Mouse (Mus musculus) hindbrain, embryonic 12.5 days (tissue): ENCODE measurements at regions not wholly inside any gene's neighbourhood (a gene's known extent, or its start where the extent isn't known, plus 50 kb on each side); places are given as distances from the start of the nearest gene placed in this dataset.

ENCODE experiments used
- ATAC-seq: fragments of 200-750 bp; cut with Nextera tagmentation; 2 replicates; pipeline ENCODE4 v1.8.0; 2017; ENCODE audit warnings: moderate TSS enrichment; ENCODE audit not compliant: low FRiP score
- H3K27ac ChIP-seq: fragments of 300-500 bp; sonication (generic); 2 replicates; pipeline ENCODE4 v1.5.1; 2016; ENCODE audit warnings: mild to moderate bottlenecking
- H3K27me3 ChIP-seq: fragments of 300-500 bp; sonication (generic); 2 replicates; pipeline ENCODE4 v1.6.1; 2016; ENCODE audit warnings: mild to moderate bottlenecking
- H3K36me3 ChIP-seq: fragments of 300-500 bp; sonication (generic); 2 replicates; pipeline ENCODE4 v1.6.1; 2016; ENCODE audit warnings: mild to moderate bottlenecking
- H3K4me1 ChIP-seq: fragments of 300-500 bp; sonication (generic); 2 replicates; pipeline ENCODE4 v1.6.1; 2016
- H3K4me2 ChIP-seq: fragments of 300-500 bp; sonication (generic); replicated peaks from 2 replicates; pipeline ENCODE4 v1.6.1; 2016; ENCODE audit warnings: mild to moderate bottlenecking
- H3K4me3 ChIP-seq: fragments of 300-500 bp; sonication (generic); 2 replicates; pipeline ENCODE4 v1.5.1; 2016; ENCODE audit warnings: mild to moderate bottlenecking
- H3K9ac ChIP-seq: fragments of 300-500 bp; sonication (generic); 2 replicates; pipeline ENCODE4 v1.6.1; 2016; ENCODE audit warnings: mild to moderate bottlenecking, moderate library complexity
- H3K9me3 ChIP-seq: fragments of 300-500 bp; sonication (generic); replicated peaks from 2 replicates; pipeline ENCODE4 v1.6.1; 2016; ENCODE audit warnings: mild to moderate bottlenecking
- WGBS: fragments of 180-500 bp; shearing (Covaris S2); methylation state at CpG from one replicate; pipeline ENCODE4 v1.1.7; 2016; 5-methylcytosine and 5-hydroxymethylcytosine counted together

GRCm38 (mm10) chr15:68811041-68811440, 2310.3 kb upstream of the Lrrc6 start:
- Histone ChIP-seq H3K9me3 (no peaks in the 10 kb centered on the region), H3K9ac (no peak overlapping the region), H3K36me3 (no peaks in the 10 kb centered on the region), H3K4me1 (no peaks in the 10 kb centered on the region), H3K4me2 (no peak overlapping the region), H3K4me3 (no peak overlapping the region), H3K27ac (no peak overlapping the region), H3K27me3 (no peaks in the 10 kb centered on the region)
- WGBS: 76% methylated on average over 4 of the region's 4 CpGs
- no peak for ATAC-seq

DNA sequence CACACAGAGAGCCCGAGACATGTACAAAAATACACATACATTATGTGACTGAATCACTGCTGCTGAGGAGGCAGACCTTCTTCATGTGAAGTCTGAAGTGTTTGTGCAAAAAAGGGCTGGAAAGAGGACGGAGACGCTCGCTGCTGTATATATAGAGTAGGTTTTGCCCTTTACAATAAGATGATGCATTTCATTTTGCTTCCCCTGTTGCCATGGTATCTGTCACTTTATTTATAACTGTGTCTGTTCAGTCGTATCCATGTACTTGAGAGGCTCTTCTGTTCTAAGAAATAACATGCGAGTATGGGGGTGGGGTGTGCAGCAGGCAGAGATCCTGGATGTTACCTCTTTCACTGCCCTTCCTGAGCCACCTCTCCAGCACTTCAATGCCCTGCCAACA, 2309.9 kb upstream of the Lrrc6 start:
- H3K27me3 ChIP-seq: no peaks in the 10 kb centered on the region
- no peak overlapping the region for H3K9ac ChIP-seq
- no peak overlapping the region for H3K27ac ChIP-seq
- 80% methylated on average over 6 of the region's 6 CpGs for WGBS
- H3K36me3 ChIP-seq: no peaks in the 10 kb centered on the region
- no peaks in the 10 kb centered on the region for H3K9me3 ChIP-seq
- H3K4me3 ChIP-seq: no peak overlapping the region
- ATAC-seq: no peak
- no peak overlapping the region for H3K4me2 ChIP-seq
- no peaks in the 10 kb centered on the region for H3K4me1 ChIP-seq

- ATAC-seq: no peak
- no peaks in the 10 kb centered on the region for H3K27me3 ChIP-seq
- H3K36me3 ChIP-seq: no peaks in the 10 kb centered on the region
- no peaks in the 10 kb centered on the region for H3K4me1 ChIP-seq
- 97% methylated on average over 1 of the region's 1 CpGs for WGBS
- H3K4me3 ChIP-seq: no peak overlapping the region
- no peak overlapping the region for H3K27ac ChIP-seq
- no peak overlapping the region for H3K4me2 ChIP-seq
- H3K9me3 ChIP-seq: no peaks in the 10 kb centered on the region
- H3K9ac ChIP-seq: no peak overlapping the region
These were observed 2307.5 kb upstream of the Lrrc6 start for GRCm38 (mm10) chr15:68808175-68808574.

GRCm38 (mm10) chr15:68804254-68804653, 2303.5 kb upstream of the Lrrc6 start:
- H3K4me3 ChIP-seq: no peak overlapping the region
- H3K36me3 ChIP-seq: no peaks in the 10 kb centered on the region
- no peaks in the 10 kb centered on the region for H3K4me1 ChIP-seq
- no peaks in the 10 kb centered on the region for H3K9me3 ChIP-seq
- ATAC-seq: no peak
- 94% methylated on average over 1 of the region's 1 CpGs for WGBS
- no peaks in the 10 kb centered on the region for H3K27me3 ChIP-seq
- no peak overlapping the region for H3K9ac ChIP-seq
- H3K4me2 ChIP-seq: no peak overlapping the region
- H3K27ac ChIP-seq: no peak overlapping the region

- H3K27ac ChIP-seq: no peak overlapping the region
- ATAC-seq: no peak
- H3K9me3 ChIP-seq: no peaks in the 10 kb centered on the region
- H3K4me2 ChIP-seq: no peak overlapping the region
- no peaks in the 10 kb centered on the region for H3K27me3 ChIP-seq
- H3K36me3 ChIP-seq: no peaks in the 10 kb centered on the region
- no peak overlapping the region for H3K4me3 ChIP-seq
- no peak overlapping the region for H3K9ac ChIP-seq
- no peaks in the 10 kb centered on the region for H3K4me1 ChIP-seq
- WGBS: 77% methylated on average over 4 of the region's 4 CpGs
These were observed 2301.1 kb upstream of the Lrrc6 start for GRCm38 (mm10) chr15:68801763-68802162.

- no peaks in the 10 kb centered on the region for H3K9me3 ChIP-seq
- no peaks in the 10 kb centered on the region for H3K27me3 ChIP-seq
- no peak overlapping the region for H3K9ac ChIP-seq
- no peaks in the 10 kb centered on the region for H3K4me1 ChIP-seq
- no peak overlapping the region for H3K4me3 ChIP-seq
- no peak overlapping the region for H3K27ac ChIP-seq
- no peak for ATAC-seq
- no peak overlapping the region for H3K4me2 ChIP-seq
- 85% methylated on average over 2 of the region's 2 CpGs for WGBS
- no peaks in the 10 kb centered on the region for H3K36me3 ChIP-seq
These were observed 2296.7 kb upstream of the Lrrc6 start for GRCm38 (mm10) chr15:68797406-68797805.

GRCm38 (mm10) chr15:68795239-68795960, 2294.7 kb upstream of the Lrrc6 start:
- Histone ChIP-seq H3K9ac (no peak overlapping the region), H3K27ac (no peak overlapping the region), H3K36me3 (no peaks in the 10 kb centered on the region), H3K4me1 (no peaks in the 10 kb centered on the region), H3K9me3 (no peaks in the 10 kb centered on the region), H3K4me2 (no peak overlapping the region), H3K4me3 (no peak overlapping the region), H3K27me3 (no peaks in the 10 kb centered on the region)
- no peak for ATAC-seq
- 60% methylated on average over 4 of the region's 4 CpGs for WGBS

GRCm38 (mm10) chr15:68759948-68760347, 2259.2 kb upstream of the Lrrc6 start:
- 74% methylated on average over 1 of the region's 1 CpGs for WGBS
- Histone ChIP-seq H3K4me3 (no peak overlapping the region), H3K27me3 (no peaks in the 10 kb centered on the region), H3K4me2 (no peak overlapping the region), H3K4me1 (no peaks in the 10 kb centered on the region), H3K36me3 (no peaks in the 10 kb centered on the region), H3K9ac (no peak overlapping the region), H3K27ac (no peak overlapping the region), H3K9me3 (no peaks in the 10 kb centered on the region)
- ATAC-seq: no peak; the same call in 1 of the 2 replicates

GRCm38 (mm10) chr15:68755255-68755654, 2254.5 kb upstream of the Lrrc6 start:
- no peak overlapping the region for H3K27ac ChIP-seq
- H3K27me3 ChIP-seq: no peaks in the 10 kb centered on the region
- H3K4me1 ChIP-seq: no peaks in the 10 kb centered on the region
- H3K4me3 ChIP-seq: no peak overlapping the region
- no peak for ATAC-seq
- H3K9ac ChIP-seq: no peak overlapping the region
- 84% methylated on average over 1 of the region's 1 CpGs for WGBS
- no peak overlapping the region for H3K4me2 ChIP-seq
- H3K36me3 ChIP-seq: no peaks in the 10 kb centered on the region
- no peaks in the 10 kb centered on the region for H3K9me3 ChIP-seq

GRCm38 (mm10) chr15:68754834-68755233, 2254.1 kb upstream of the Lrrc6 start:
- Histone ChIP-seq H3K9me3 (no peaks in the 10 kb centered on the region), H3K9ac (no peak overlapping the region), H3K4me2 (no peak overlapping the region), H3K27me3 (no peaks in the 10 kb centered on the region), H3K36me3 (no peaks in the 10 kb centered on the region), H3K4me1 (no peaks in the 10 kb centered on the region), H3K4me3 (no peak overlapping the region), H3K27ac (no peak overlapping the region)
- ATAC-seq: no peak
- 86% methylated on average over 4 of the region's 4 CpGs for WGBS

- ATAC-seq: no peak
- no peak overlapping the region for H3K9ac ChIP-seq
- H3K4me2 ChIP-seq: no peak overlapping the region
- 81% methylated on average over 7 of the region's 7 CpGs for WGBS
- H3K4me1 ChIP-seq: no peaks in the 10 kb centered on the region
- H3K27ac ChIP-seq: no peak overlapping the region
- no peaks in the 10 kb centered on the region for H3K36me3 ChIP-seq
- no peaks in the 10 kb centered on the region for H3K27me3 ChIP-seq
- H3K4me3 ChIP-seq: no peak overlapping the region
- no peaks in the 10 kb centered on the region for H3K9me3 ChIP-seq
These were observed 2238.6 kb upstream of the Lrrc6 start for GRCm38 (mm10) chr15:68739344-68739743.

GRCm38 (mm10) chr15:68721250-68721649, 2220.5 kb upstream of the Lrrc6 start:
- no peak for ATAC-seq
- no peaks in the 10 kb centered on the region for H3K36me3 ChIP-seq
- no peak overlapping the region for H3K4me2 ChIP-seq
- WGBS: 67% methylated on average over 5 of the region's 5 CpGs
- H3K27me3 ChIP-seq: no peaks in the 10 kb centered on the region
- no peak overlapping the region for H3K9ac ChIP-seq
- no peak overlapping the region for H3K27ac ChIP-seq
- H3K9me3 ChIP-seq: no peaks in the 10 kb centered on the region
- no peak overlapping the region for H3K4me3 ChIP-seq
- H3K4me1 ChIP-seq: no peaks in the 10 kb centered on the region

DNA sequence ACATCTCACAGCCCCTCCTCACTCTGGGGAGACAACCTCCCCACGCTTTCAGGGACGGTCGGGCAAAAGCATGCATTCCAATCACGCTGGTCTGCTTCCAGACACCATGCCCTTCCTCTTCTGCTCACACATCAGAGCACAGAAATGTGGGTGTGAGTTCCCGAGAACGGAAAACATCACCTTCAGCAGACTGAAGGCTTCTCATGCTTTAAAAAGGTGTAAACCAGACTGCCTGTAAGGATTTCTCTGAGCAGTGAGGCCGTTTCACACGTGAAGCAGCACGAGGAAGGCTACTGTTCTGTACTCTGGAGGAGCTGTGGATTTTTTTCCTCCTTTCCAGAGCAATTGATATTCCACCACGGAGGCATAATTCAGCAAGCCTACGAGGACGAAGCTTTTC, 2218.8 kb upstream of the Lrrc6 start:
- no peak overlapping the region for H3K27ac ChIP-seq
- WGBS: 80% methylated on average over 12 of the region's 12 CpGs
- no peak overlapping the region for H3K4me2 ChIP-seq
- no peaks in the 10 kb centered on the region for H3K27me3 ChIP-seq
- H3K9ac ChIP-seq: no peak overlapping the region
- H3K4me1 ChIP-seq: no peaks in the 10 kb centered on the region
- no peak overlapping the region for H3K4me3 ChIP-seq
- no peak for ATAC-seq
- H3K36me3 ChIP-seq: no peaks in the 10 kb centered on the region
- no peaks in the 10 kb centered on the region for H3K9me3 ChIP-seq
